Mouse (Mus musculus): Measurements from ENCODE around the gene Fyttd1.

The Fyttd1 gene

GRCm38 (mm10) chr16:32942694-32943093, 65.4 kb downstream of the Fyttd1 start:
- DNase-seq (ENCODE audit: low read depth, low spot score) = no peak

- DNase-seq (ENCODE audit: low read depth, low spot score) = no peak
Measured at GRCm38 (mm10) chr16:32945379-32945778, 68.1 kb downstream of the Fyttd1 start.

GRCm38 (mm10) chr16:32948016-32948415, 70.7 kb downstream of the Fyttd1 start:
- DNase-seq (ENCODE audit: low read depth, low spot score) = no peak

- DNase-seq (ENCODE audit: low read depth, low spot score) = no peak
Measured at GRCm38 (mm10) chr16:32948656-32949055, 71.4 kb downstream of the Fyttd1 start.

- no peak for DNase-seq (ENCODE audit: low read depth, low spot score)
Measured at GRCm38 (mm10) chr16:32949281-32949680, 72.0 kb downstream of the Fyttd1 start.

GRCm38 (mm10) chr16:32951074-32951473, 73.8 kb downstream of the Fyttd1 start:
- no peak for DNase-seq (ENCODE audit: low read depth, low spot score)

GRCm38 (mm10) chr16:32953806-32954205, 76.5 kb downstream of the Fyttd1 start:
- DNase-seq (ENCODE audit: low read depth, low spot score) = no peak

- DNase-seq (ENCODE audit: low read depth, low spot score) = no peak
Measured at GRCm38 (mm10) chr16:32954304-32954703, 77.0 kb downstream of the Fyttd1 start.

GRCm38 (mm10) chr16:32956889-32957288, 79.6 kb downstream of the Fyttd1 start:
- no peak for DNase-seq (ENCODE audit: low read depth, low spot score)
